Mouse (Mus musculus) liver, embryonic 14.5 days (tissue): Measurements from ENCODE around the gene Vmn1r55.

Experiments
- CTCF ChIP-seq: IDR thresholded peaks from 2 replicates; pipeline ENCODE4 v1.5.1; 2016; ENCODE audit warnings: antibody characterized with exemption, low read depth, control low read depth
- EP300 ChIP-seq: IDR thresholded peaks from 2 replicates; pipeline ENCODE4 v1.6.1; 2016; ENCODE audit warnings: antibody characterized with exemption, low read depth

DNA sequence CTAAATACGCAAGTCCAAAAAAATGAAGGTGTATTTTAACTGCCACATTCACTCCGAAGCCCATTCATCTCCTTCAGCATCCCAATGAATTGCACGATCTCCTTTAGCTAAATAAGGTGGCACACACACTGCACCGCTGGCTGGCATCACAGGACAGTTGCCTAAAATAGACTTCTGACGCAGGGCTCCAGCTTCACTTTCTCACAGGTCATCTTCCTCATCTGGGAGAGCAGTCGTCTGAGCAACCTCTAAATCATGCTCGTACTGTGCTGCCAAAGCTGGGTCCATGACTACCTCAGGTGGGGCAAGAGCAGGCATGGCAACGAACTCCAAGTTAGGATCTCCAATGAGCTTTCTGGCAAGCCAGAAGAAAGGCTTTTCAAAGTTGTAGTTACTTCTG, 24.4 kb downstream of the Vmn1r55 start:
- no peak for TF ChIP-seq CTCF
- TF ChIP-seq EP300: no peak
